Mouse (Mus musculus): Measurements from ENCODE around the gene Wnt2b. TPM values are rescaled to one million over a fixed set of nuclear protein-coding genes. Genes with fewer than 3 reads are reported as not detected.

The Wnt2b gene
- total and polyA plus RNA-seq, 3 experiments, result 0.16 TPM; not detected in 2

- Histone ChIP-seq H3K27me3 (replicated peaks) (no peaks in the 10 kb centered on the region), H3K9me3 (replicated peaks; ENCODE audit: low read length) (no peaks in the 10 kb centered on the region), H3K79me2 (replicated peaks; ENCODE audit: control insufficient read depth, extremely low read depth, insufficient read depth, poor library complexity, severe bottlenecking) (no peaks in the 10 kb centered on the region), H3K4me2 (ENCODE audit: insufficient read depth, low read depth, poor library complexity, severe bottlenecking) (no peak overlapping the region), H3K36me3 (replicated peaks in 1 of 2; ENCODE audit: control insufficient read depth in 1 of 2, insufficient read depth in 1 of 2, low read length in 1 of 2) (peaks cover 21 to 41% of the 10 kb centered on the region in 2 experiments), H3K9ac (ENCODE audit: insufficient read depth, low read depth) (no peak overlapping the region), H3K4me1 (ENCODE audit: control insufficient read depth in 1 of 2, insufficient read depth in 2 of 2) (no peaks in the 10 kb centered on the region), H3K27ac (ENCODE audit: insufficient read depth, low read depth) (no peak overlapping the region), H3K4me3 (replicated peaks in 1 of 3; ENCODE audit: low read depth in 2 of 3, low read length in 2 of 3, poor library complexity in 1 of 3) (no peak overlapping the region)
- no peak for DNase-seq (ENCODE audit: extremely low read depth)
- in situ Hi-C loops (cut with MboI; ENCODE audit: low pct_ligation_motif_present, low pct_unique_long_range_greater_than_20kb, low sequenced_read_pairs), result no loop called here
- TF ChIP-seq TCF12 (IDR thresholded peaks at IDR 0.05; ENCODE audit: low read depth, low read length), result no peak
- TF ChIP-seq ETS1 (conservative IDR thresholded peaks at IDR 0.05; ENCODE audit: low read depth, low read length), result no peak
- TF ChIP-seq EP300 (IDR thresholded peaks at IDR 0.05; ENCODE audit: low read length), result no peak
- no peak for TF ChIP-seq POLR2AphosphoS2 (IDR thresholded peaks at IDR 0.05; ENCODE audit: low read depth, low read length)
- no peak for TF ChIP-seq JUND (conservative IDR thresholded peaks at IDR 0.05; ENCODE audit: low read depth, low read length)
- no peak for TF ChIP-seq ZMIZ1 (IDR thresholded peaks at IDR 0.05; ENCODE audit: low read depth, low read length)
- TF ChIP-seq USF2 (conservative IDR thresholded peaks at IDR 0.05; ENCODE audit: low read depth, low read length), result no peak
- TF ChIP-seq JUN (IDR thresholded peaks at IDR 0.05; ENCODE audit: insufficient read depth, low read depth, low read length), result no peak
- dilution Hi-C loops (cut with MboI; ENCODE audit: extremely low pct_ligation_motif_present, extremely low pct_unique_long_range_greater_than_20kb, low sequenced_read_pairs), result no loop called here
Observed at GRCm38 (mm10) chr3:104896141-104896540, 65.6 kb downstream of the Wnt2b start.

Other genes with a start within 250 kb of the Wnt2b start
- gene Ppm1j, start 180.9 kb downstream of the Wnt2b start, total RNA-seq (2012; rRNA removed), result 4.2 and 6.4 TPM in 2 replicates
- gene Ppm1j, start 180.9 kb downstream of the Wnt2b start, total RNA-seq (2014; rRNA removed), result 2.1 and 2.7 TPM in 2 replicates
- 6.4 and 6.5 TPM in 2 replicates for gene Ppm1j, start 180.9 kb downstream of the Wnt2b start, polyA plus RNA-seq (2012; ENCODE audit: insufficient read length, low read depth)
- gene Fam19a3, start 180.1 kb downstream of the Wnt2b start, total RNA-seq (2012; rRNA removed), result 0.04 and 0.08 TPM in 2 replicates
- gene Fam19a3, start 180.1 kb downstream of the Wnt2b start, total RNA-seq (2014; rRNA removed), result not detected in 2 replicates
- gene Fam19a3, start 180.1 kb downstream of the Wnt2b start, polyA plus RNA-seq (2012; ENCODE audit: insufficient read length, low read depth), result 0.07 and 0.16 TPM in 2 replicates
- 6.2 and 8.3 TPM in 2 replicates for gene Rhoc, start 173.5 kb downstream of the Wnt2b start, total RNA-seq (2012; rRNA removed)
- gene Rhoc, start 173.5 kb downstream of the Wnt2b start, total RNA-seq (2014; rRNA removed), result 1.2 and 1.4 TPM in 2 replicates
- 7.9 and 8.0 TPM in 2 replicates for gene Rhoc, start 173.5 kb downstream of the Wnt2b start, polyA plus RNA-seq (2012; ENCODE audit: insufficient read length, low read depth)
- 15.2 and 18.4 TPM in 2 replicates for gene Mov10, start 143.4 kb downstream of the Wnt2b start, total RNA-seq (2012; rRNA removed)
- gene Mov10, start 143.4 kb downstream of the Wnt2b start, total RNA-seq (2014; rRNA removed), result 7.2 and 7.9 TPM in 2 replicates
- 28.0 and 31.9 TPM in 2 replicates for gene Mov10, start 143.4 kb downstream of the Wnt2b start, polyA plus RNA-seq (2012; ENCODE audit: insufficient read length, low read depth)
- 10.3 and 10.4 TPM in 2 replicates for gene St7l, start 97.9 kb downstream of the Wnt2b start, total RNA-seq (2012; rRNA removed)
- 13.1 and 14.1 TPM in 2 replicates for gene St7l, start 97.9 kb downstream of the Wnt2b start, total RNA-seq (2014; rRNA removed)
- 6.8 and 8.1 TPM in 2 replicates for gene St7l, start 97.9 kb downstream of the Wnt2b start, polyA plus RNA-seq (2012; ENCODE audit: insufficient read length, low read depth)
- gene Capza1, start 97.4 kb downstream of the Wnt2b start, total RNA-seq (2012; rRNA removed), result 113 and 139 TPM in 2 replicates
- 288 and 317 TPM in 2 replicates for gene Capza1, start 97.4 kb downstream of the Wnt2b start, total RNA-seq (2014; rRNA removed)
- gene Capza1, start 97.4 kb downstream of the Wnt2b start, polyA plus RNA-seq (2012; ENCODE audit: insufficient read length, low read depth), result 120 and 140 TPM in 2 replicates
- 0.17 and 0.21 TPM in 2 replicates for gene Cttnbp2nl, start 91.2 kb upstream of the Wnt2b start, total RNA-seq (2012; rRNA removed)
- gene Cttnbp2nl, start 91.2 kb upstream of the Wnt2b start, total RNA-seq (2014; rRNA removed), result 0.28 and 0.43 TPM in 2 replicates
- gene Cttnbp2nl, start 91.2 kb upstream of the Wnt2b start, polyA plus RNA-seq (2012; ENCODE audit: insufficient read length, low read depth), result 0.70 and 0.78 TPM in 2 replicates
- gene 4930564D02Rik, start 104.9 kb upstream of the Wnt2b start, total RNA-seq (2012; rRNA removed), result not detected in 2 replicates
- gene 4930564D02Rik, start 104.9 kb upstream of the Wnt2b start, total RNA-seq (2014; rRNA removed), result not detected in 2 replicates
- gene 4930564D02Rik, start 104.9 kb upstream of the Wnt2b start, polyA plus RNA-seq (2012; ENCODE audit: insufficient read length, low read depth), result not detected in 2 replicates

All from CH12.LX (cell line).